Mouse (Mus musculus): ENCODE results near the gene Cd244a. TPM values are rescaled to one million over a fixed set of nuclear protein-coding genes. Genes with fewer than 3 reads are reported as not detected.

Gene Cd244a
- 100 to 1,000 TPM; 161 to 167 TPM for total RNA-seq (2023)

DNA sequence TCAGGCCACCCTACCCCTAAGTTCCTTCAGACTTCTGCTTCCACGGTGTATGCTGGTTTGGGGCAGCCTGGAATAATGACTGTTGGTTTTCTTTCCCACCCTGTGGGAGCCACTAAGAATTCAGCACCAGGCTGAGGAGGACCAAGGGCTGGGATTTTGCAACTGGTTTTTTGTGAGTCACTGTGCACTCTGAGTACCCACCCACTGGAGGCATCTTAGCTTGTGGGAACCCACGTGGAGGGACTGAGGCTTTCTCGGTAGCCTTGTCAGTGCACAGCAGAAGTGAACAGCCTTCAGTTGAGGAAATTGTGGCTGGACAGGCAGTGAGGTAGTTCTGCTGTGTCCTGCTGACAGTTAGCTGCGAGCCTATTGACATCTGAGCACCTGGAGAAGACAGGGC lies at the start of gene Cd244a:
Cd244a (plus strand) TSS at position 296 of the 400 bp plus-strand sequence.

DNA sequence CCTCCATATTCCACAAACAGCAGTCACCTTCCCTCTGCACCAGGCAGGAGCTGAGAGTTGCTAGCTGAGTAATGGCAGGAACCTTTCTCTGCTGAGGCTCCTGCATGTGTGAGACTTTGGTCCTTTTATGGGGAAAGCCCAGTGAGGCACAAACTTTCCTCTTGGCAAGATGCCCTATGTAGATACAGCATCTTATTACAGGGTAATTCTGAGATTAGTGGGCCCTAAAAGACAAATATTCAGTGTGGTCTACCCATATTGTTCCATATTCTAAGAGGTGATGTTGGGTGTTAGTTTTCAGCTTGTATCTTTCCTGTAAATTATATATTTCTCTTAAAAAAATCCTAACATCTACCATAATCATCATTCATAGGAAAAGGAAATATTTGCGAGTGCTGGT lies 23.8 kb upstream of the Cd244a start, which contains the start of gene Itln1:
Itln1 (minus strand) TSS at position 101 of the 400 bp plus-strand sequence.

DNA sequence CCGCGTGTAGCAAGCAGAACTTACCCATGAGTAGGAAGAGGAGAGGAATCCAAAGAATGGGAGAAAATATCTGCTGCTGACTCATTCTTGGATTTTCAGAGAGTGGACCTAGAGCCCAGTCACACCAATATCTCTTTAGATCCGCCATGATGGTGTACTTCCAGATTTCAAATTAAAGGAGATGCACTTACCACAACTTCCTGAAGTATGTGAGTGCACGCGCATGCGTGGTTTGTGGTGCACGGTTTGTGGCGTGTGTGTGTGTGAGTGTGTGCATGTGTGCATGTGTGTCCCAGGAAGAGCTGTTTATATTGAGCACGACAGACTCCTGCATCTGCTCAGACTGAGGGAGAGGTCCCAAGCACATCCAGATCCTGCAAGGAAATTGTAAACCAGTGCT lies 48.2 kb downstream of the Cd244a start, which contains the start of gene Ly9:
Ly9 (minus strand) TSS at position 235 of the 400 bp plus-strand sequence.

GRCm38 (mm10) chr1:171652734-171653133 lies 93.7 kb downstream of the Cd244a start, which contains the start of gene Slamf7:
Gene Slamf7 (minus strand): TSS chr1:171653035.

Other genes with a start within 250 kb of the Cd244a start
- gene Dedd, start 230.0 kb upstream of the Cd244a start, total RNA-seq (2023): 10 to 100 TPM; 25.3 to 26.8 TPM
- gene Nit1, start 213.5 kb upstream of the Cd244a start, total RNA-seq (2023): 10 to 100 TPM; 20.2 to 21.3 TPM
- gene Pfdn2, start 213.5 kb upstream of the Cd244a start, total RNA-seq (2023): 10 to 100 TPM; 54.1 to 92.1 TPM
- gene Klhdc9, start 198.4 kb upstream of the Cd244a start, total RNA-seq (2023): not detected
- 1 to 10 TPM; 7.3 to 8.1 TPM for gene Nectin4, start 189.1 kb upstream of the Cd244a start, total RNA-seq (2023)
- gene Arhgap30, start 170.2 kb upstream of the Cd244a start, total RNA-seq (2023): 100 to 1,000 TPM; 286 to 288 TPM
- gene Usf1, start 147.9 kb upstream of the Cd244a start, total RNA-seq (2023): 100 to 1,000 TPM; 195 to 199 TPM
- gene Tstd1, start 140.3 kb upstream of the Cd244a start, total RNA-seq (2023): 1 to 10 TPM; 9.1 to 9.9 TPM
- gene F11r, start 121.7 kb upstream of the Cd244a start, total RNA-seq (2023): 10 to 100 TPM in 1 of 2 experiments, 1 to 10 TPM in 1; 8.2 to 11.3 TPM
- gene Alyref2, start 55.7 kb upstream of the Cd244a start, total RNA-seq (2023): 10 to 100 TPM in 1 of 2 experiments, 1 to 10 TPM in 1; 9.1 to 11.1 TPM
- 1 to 10 TPM; 1.9 TPM for gene Itln1, start 23.9 kb upstream of the Cd244a start, total RNA-seq (2023)
- gene Ly9, start 48.2 kb downstream of the Cd244a start, total RNA-seq (2023): 10 to 100 TPM; 50.1 to 52.0 TPM
- 10 to 100 TPM; 26.0 to 31.1 TPM for gene Slamf7, start 93.8 kb downstream of the Cd244a start, total RNA-seq (2023)
- 100 to 1,000 TPM; 216 to 236 TPM for gene Cd48, start 122.8 kb downstream of the Cd244a start, total RNA-seq (2023)
- under 1 TPM; 0.60 to 0.70 TPM for gene Slamf1, start 207.9 kb downstream of the Cd244a start, total RNA-seq (2023)